Mouse (Mus musculus) forebrain, embryonic 14.5 days (tissue): ENCODE measurements around the gene Smok3a. TPM values are rescaled to one million over a fixed set of nuclear protein-coding genes. Genes with fewer than 3 reads are reported as not detected.
"Not testable (repeated sequence)": the region's sequence is repeated elsewhere in the genome, so short reads cannot be mapped to it uniquely, and the experiment has no call there.

Experiments used
- ATAC-seq: fragments of 200-750 bp; cut with Nextera tagmentation; 2 replicates; pipeline ENCODE4 v1.8.0; 2017; ENCODE audit warnings: mild to moderate bottlenecking, moderate library complexity
- DNase-seq: peaks from one replicate; pipeline ENCODE4 v3.0.0-alpha.2; 2015; ENCODE audit warnings: low spot score
- H3K27ac ChIP-seq: fragments of 300-500 bp; sonication (generic); 2 replicates; pipeline ENCODE4 v1.5.1; 2014; ENCODE audit warnings: low read depth, mild to moderate bottlenecking, control low read depth, low read length, moderate library complexity
- H3K27me3 ChIP-seq: fragments of 300-500 bp; sonication (generic); replicated peaks from 2 replicates; pipeline ENCODE4 v1.6.1; 2014; ENCODE audit warnings: low read length, control low read depth, mixed read lengths; ENCODE audit not compliant: control insufficient read depth, insufficient read depth
- H3K36me3 ChIP-seq: fragments of 300-500 bp; sonication (generic); 2 replicates; pipeline ENCODE4 v1.6.1; 2014; ENCODE audit warnings: low read length, control low read depth; ENCODE audit not compliant: control insufficient read depth, insufficient read depth
- H3K4me1 ChIP-seq: fragments of 300-500 bp; sonication (generic); 2 replicates; pipeline ENCODE4 v1.6.1; 2014; ENCODE audit warnings: antibody characterized with exemption, low read length, control low read depth; ENCODE audit not compliant: control insufficient read depth, insufficient read depth
- H3K4me2 ChIP-seq: fragments of 300-500 bp; sonication (generic); 2 replicates; pipeline ENCODE4 v1.6.1; 2014; ENCODE audit warnings: mild to moderate bottlenecking, control low read depth, low read length
- H3K4me3 ChIP-seq: fragments of 300-500 bp; sonication (generic); 2 replicates; pipeline ENCODE4 v1.5.1; 2014; ENCODE audit warnings: low read depth, low read length, control low read depth
- H3K9ac ChIP-seq: fragments of 300-500 bp; sonication (generic); 2 replicates; pipeline ENCODE4 v1.6.1; 2014; ENCODE audit warnings: mild to moderate bottlenecking, low read length, control low read depth, moderate library complexity
- H3K9me3 ChIP-seq: fragments of 300-500 bp; sonication (generic); replicated peaks from 2 replicates; pipeline ENCODE4 v1.6.1; 2016; ENCODE audit warnings: low read length, control low read depth, mixed read lengths; ENCODE audit not compliant: control insufficient read depth
- WGBS: fragments of 180-500 bp; shearing (Covaris S2); extraction: QIAGEN DNeasy Blood & Tissue Kit; methylation state at CpG from one replicate; pipeline ENCODE4 v1.1.7; 2014; 5-methylcytosine and 5-hydroxymethylcytosine counted together
- polyA plus RNA-seq: library from polyadenylated mRNA; unstranded; fragments of >200 nt; fragmentation: Nextera tagmentation; extraction: Ambion mirVana; gene quantifications from 2 replicates; pipeline ENCODE4 v1.2.1, GENCODE M21; 2014

Smok3a gene
- not detected in 2 replicates for polyA plus RNA-seq

- not testable (repeated sequence) for H3K9me3 ChIP-seq, H3K4me3 ChIP-seq, H3K4me1 ChIP-seq, DNase-seq, ATAC-seq, H3K27me3 ChIP-seq, H3K36me3 ChIP-seq, H3K9ac ChIP-seq, H3K27ac ChIP-seq, H3K4me2 ChIP-seq
- 98% methylated on average over 3 of the region's 7 CpGs for WGBS
Observed at GRCm38 (mm10) chr5:138020961-138021479, at the start of gene Smok3a, which contains the start of gene Smok3b. Smok3a (plus strand) TSS chr5:138021261. Smok3b (plus strand) TSS chr5:138021429.

- no peak for ATAC-seq
- no peak overlapping the region for H3K4me2 ChIP-seq
- no peak for DNase-seq
- H3K4me3 ChIP-seq, result no peak overlapping the region
- no peaks in the 10 kb centered on the region for H3K27me3 ChIP-seq
- H3K27ac ChIP-seq, result no peak overlapping the region
- H3K9me3 ChIP-seq, result no peaks in the 10 kb centered on the region
- H3K4me1 ChIP-seq, result no peaks in the 10 kb centered on the region
- WGBS, result 63% methylated on average over 2 of the region's 2 CpGs
- H3K36me3 ChIP-seq, result no peaks in the 10 kb centered on the region
- H3K9ac ChIP-seq, result no peak overlapping the region
Observed at GRCm38 (mm10) chr5:137973161-137973560, 47.9 kb upstream of the Smok3a start.

GRCm38 (mm10) chr5:137973738-137974137 is 47.3 kb upstream of the Smok3a start:
- H3K4me1 ChIP-seq, result no peaks in the 10 kb centered on the region
- H3K4me3 ChIP-seq, result no peak overlapping the region
- DNase-seq (peak; percentile 1), ATAC-seq (no peak)
- H3K27ac ChIP-seq, result no peak overlapping the region
- no peaks in the 10 kb centered on the region for H3K9me3 ChIP-seq
- no peaks in the 10 kb centered on the region for H3K27me3 ChIP-seq
- 56% methylated on average over 3 of the region's 3 CpGs for WGBS
- no peak overlapping the region for H3K9ac ChIP-seq
- H3K36me3 ChIP-seq, result no peaks in the 10 kb centered on the region
- H3K4me2 ChIP-seq, result no peak overlapping the region

GRCm38 (mm10) chr5:137974724-137975123 is 46.3 kb upstream of the Smok3a start:
- WGBS, result 66% methylated on average over 3 of the region's 3 CpGs
- ATAC-seq (no peak), DNase-seq (no peak)
- H3K27me3 ChIP-seq, result no peaks in the 10 kb centered on the region
- no peak overlapping the region for H3K27ac ChIP-seq
- no peaks in the 10 kb centered on the region for H3K36me3 ChIP-seq
- H3K9me3 ChIP-seq, result no peaks in the 10 kb centered on the region
- no peak overlapping the region for H3K4me3 ChIP-seq
- no peak overlapping the region for H3K4me2 ChIP-seq
- H3K9ac ChIP-seq, result no peak overlapping the region
- H3K4me1 ChIP-seq, result no peaks in the 10 kb centered on the region

GRCm38 (mm10) chr5:137975434-137975833 is 45.6 kb upstream of the Smok3a start:
- H3K27me3 ChIP-seq, result no peaks in the 10 kb centered on the region
- WGBS, result 40% methylated on average over 1 of the region's 1 CpGs
- H3K9me3 ChIP-seq, result no peaks in the 10 kb centered on the region
- DNase-seq (no peak), ATAC-seq (no peak)
- no peak overlapping the region for H3K4me3 ChIP-seq
- H3K4me2 ChIP-seq, result no peak overlapping the region
- no peak overlapping the region for H3K27ac ChIP-seq
- no peak overlapping the region for H3K9ac ChIP-seq
- no peaks in the 10 kb centered on the region for H3K36me3 ChIP-seq
- no peaks in the 10 kb centered on the region for H3K4me1 ChIP-seq

- H3K4me1 ChIP-seq, result no peaks in the 10 kb centered on the region
- WGBS, result 43% methylated on average over 1 of the region's 1 CpGs
- no peak overlapping the region for H3K9ac ChIP-seq
- DNase-seq, result no peak
- H3K36me3 ChIP-seq, result no peaks in the 10 kb centered on the region
- H3K4me2 ChIP-seq, result no peak overlapping the region
- H3K27me3 ChIP-seq, result no peaks in the 10 kb centered on the region
- ATAC-seq, result no peak
- no peak overlapping the region for H3K4me3 ChIP-seq
- H3K9me3 ChIP-seq, result no peaks in the 10 kb centered on the region
- no peak overlapping the region for H3K27ac ChIP-seq
Observed at GRCm38 (mm10) chr5:137977291-137977690, 43.8 kb upstream of the Smok3a start.

- WGBS, result 79% methylated on average over 2 of the region's 2 CpGs
- no peak overlapping the region for H3K9ac ChIP-seq
- DNase-seq, result no peak
- no peak overlapping the region for H3K4me3 ChIP-seq
- no peak overlapping the region for H3K4me2 ChIP-seq
- no peak for ATAC-seq
- no peaks in the 10 kb centered on the region for H3K4me1 ChIP-seq
- H3K27ac ChIP-seq, result no peak overlapping the region
- no peaks in the 10 kb centered on the region for H3K27me3 ChIP-seq
- no peaks in the 10 kb centered on the region for H3K36me3 ChIP-seq
- H3K9me3 ChIP-seq, result no peaks in the 10 kb centered on the region
Observed at GRCm38 (mm10) chr5:137979081-137979480, 42.0 kb upstream of the Smok3a start.

- WGBS, result 89% methylated on average over 4 of the region's 4 CpGs
- no peaks in the 10 kb centered on the region for H3K9me3 ChIP-seq
- DNase-seq (no peak), ATAC-seq (no peak)
- no peaks in the 10 kb centered on the region for H3K27me3 ChIP-seq
- H3K27ac ChIP-seq, result no peak within 1 kb of the TSS
- H3K4me3 ChIP-seq, result no peak within 1 kb of the TSS
- H3K4me1 ChIP-seq, result no peaks in the 10 kb centered on the region
- H3K36me3 ChIP-seq, result no peaks in the 10 kb centered on the region
- no peak within 1 kb of the TSS for H3K9ac ChIP-seq
- H3K4me2 ChIP-seq, result no peak within 1 kb of the TSS
Observed at GRCm38 (mm10) chr5:137981300-137981699, 39.8 kb upstream of the Smok3a start, which contains the start of gene Azgp1. Azgp1 (plus strand) TSS chr5:137981520.

GRCm38 (mm10) chr5:137986351-137986750 is 34.7 kb upstream of the Smok3a start:
- H3K9me3 ChIP-seq, result no peaks in the 10 kb centered on the region
- H3K9ac ChIP-seq, result no peak overlapping the region
- H3K27ac ChIP-seq, result no peak overlapping the region
- H3K4me2 ChIP-seq, result no peak overlapping the region
- 90% methylated on average over 1 of the region's 1 CpGs for WGBS
- DNase-seq (no peak), ATAC-seq (no peak)
- H3K4me3 ChIP-seq, result no peak overlapping the region
- H3K27me3 ChIP-seq, result no peaks in the 10 kb centered on the region
- H3K4me1 ChIP-seq, result no peaks in the 10 kb centered on the region
- no peaks in the 10 kb centered on the region for H3K36me3 ChIP-seq
